Mouse (Mus musculus): Measurements from ENCODE around the gene Itih5.

DNA sequence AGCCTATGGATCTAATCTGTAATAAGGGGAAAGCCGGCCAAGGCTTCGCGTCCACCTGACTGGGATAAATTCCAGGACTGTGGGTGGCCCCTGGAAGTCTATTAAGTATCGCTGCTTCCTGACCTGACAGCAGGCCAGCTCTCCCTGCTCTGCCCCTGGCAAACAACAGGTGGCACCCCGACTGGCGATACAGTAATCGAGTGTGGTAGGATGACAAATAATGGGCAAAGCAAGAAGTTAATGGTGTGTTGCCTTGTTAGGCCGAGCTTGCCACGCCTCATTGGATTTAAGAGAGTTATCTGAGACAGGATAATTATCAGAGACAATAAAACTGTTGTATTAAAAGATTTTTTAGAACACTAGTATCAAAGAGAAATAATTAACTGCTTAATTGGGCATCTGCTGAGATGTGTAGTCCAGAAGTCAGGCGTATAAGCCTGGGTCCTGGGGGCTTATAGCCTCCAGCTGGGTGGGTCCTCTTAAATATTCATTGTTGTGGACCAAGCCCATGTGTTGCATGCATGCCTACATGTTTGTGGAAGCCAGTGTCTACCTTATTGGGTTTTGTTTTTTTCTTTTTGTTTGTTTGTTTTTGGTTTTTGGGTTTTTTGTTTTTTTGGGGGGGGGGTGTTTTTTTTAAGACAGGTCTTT, 140.3 kb downstream of the Itih5 start:
- TF ChIP-seq POLR2A (IDR thresholded peaks at IDR 0.05; ENCODE audit: low read depth, low read length), result no peak
- TF ChIP-seq CTCF (IDR thresholded peaks at IDR 0.05; ENCODE audit: extremely low read depth, insufficient read depth, insufficient read length, insufficient replicate concordance), result no peak
